Mouse (Mus musculus): ENCODE measurements around the gene Flii. TPM values are rescaled to one million over a fixed set of nuclear protein-coding genes. Genes with fewer than 3 reads are reported as not detected.

Gene Flii
- polyA plus RNA-seq, 1 experiment from 2014 or later = 51.1 TPM

- WGBS = 83% methylated on average over 9 of the region's 9 CpGs
- DNase-seq (ENCODE audit: low spot score) = no peak
- H3K9me3 ChIP-seq (ENCODE audit: control insufficient read depth, low read length) = no peaks in the 10 kb centered on the region
- ATAC-seq (ENCODE audit: low FRiP score, low TSS enrichment) = no peak
- peaks cover 3% of the 10 kb centered on the region; the same call in 1 of the 2 replicates for H3K36me3 ChIP-seq (ENCODE audit: control insufficient read depth, insufficient read depth, low read length)
- no peaks in the 10 kb centered on the region for H3K27me3 ChIP-seq (ENCODE audit: control insufficient read depth, insufficient read depth, low read length)
- no peak overlapping the region for H3K27ac ChIP-seq (replicated peaks)
- H3K4me3 ChIP-seq (ENCODE audit: low read depth, low read length) = no peak overlapping the region
- TF ChIP-seq CTCF (IDR thresholded peaks at IDR 0.05; ENCODE audit: low read depth) (no peak), EP300 (optimal IDR thresholded peaks at IDR 0.05) (no peak)
- no peaks in the 10 kb centered on the region; the same call in 1 of the 2 replicates for H3K4me1 ChIP-seq (replicated peaks; ENCODE audit: control insufficient read depth, insufficient read depth)
- H3K9ac ChIP-seq (ENCODE audit: low read length) = no peak overlapping the region
- no peak overlapping the region for H3K4me2 ChIP-seq (replicated peaks; ENCODE audit: low read depth)
Observed at GRCm38 (mm10) chr11:60730169-60730568, 3.1 kb upstream of the Flii start.

- H3K9me3 ChIP-seq (ENCODE audit: control insufficient read depth, low read length) = no peaks in the 10 kb centered on the region
- peaks cover 8% of the 10 kb centered on the region for H3K36me3 ChIP-seq (ENCODE audit: control insufficient read depth, insufficient read depth, low read length)
- TF ChIP-seq EP300 (optimal IDR thresholded peaks at IDR 0.05) (no peak), CTCF (IDR thresholded peaks at IDR 0.05; ENCODE audit: low read depth) (no peak)
- H3K27me3 ChIP-seq (ENCODE audit: control insufficient read depth, insufficient read depth, low read length) = no peaks in the 10 kb centered on the region
- H3K4me1 ChIP-seq (replicated peaks; ENCODE audit: control insufficient read depth, insufficient read depth) = no peaks in the 10 kb centered on the region; the same call in 1 of the 2 replicates
- DNase-seq (ENCODE audit: low spot score) (no peak), ATAC-seq (ENCODE audit: low FRiP score, low TSS enrichment) (no peak)
- WGBS = 61% methylated on average over 6 of the region's 6 CpGs
- H3K4me2 ChIP-seq (replicated peaks; ENCODE audit: low read depth) = peak overlapping the region; percentile 71
- H3K4me3 ChIP-seq (ENCODE audit: low read depth, low read length) = 0 out of 2 replicates have a peak overlapping the region, but pooled peaks have one; percentile 85
- H3K27ac ChIP-seq (replicated peaks) = peak overlapping the region; percentile 92; the same call in 1 of the 2 replicates
- no peak overlapping the region for H3K9ac ChIP-seq (ENCODE audit: low read length)
Observed at GRCm38 (mm10) chr11:60729217-60729641, 2.2 kb upstream of the Flii start.

GRCm38 (mm10) chr11:60728260-60728761, 1.2 kb upstream of the Flii start, which contains the start of gene Mief2:
Gene Mief2 (plus strand): TSS chr11:60728398.
- TF ChIP-seq CTCF (IDR thresholded peaks at IDR 0.05; ENCODE audit: low read depth) (0 out of 2 replicates have a peak, but pooled peaks have one; percentile 3), EP300 (optimal IDR thresholded peaks at IDR 0.05) (no peak)
- peak within 1 kb of the TSS; percentile 92 for H3K9ac ChIP-seq (ENCODE audit: low read length)
- H3K4me2 ChIP-seq (replicated peaks; ENCODE audit: low read depth) = peak within 1 kb of the TSS; percentile 71
- peak within 1 kb of the TSS; percentile 92 for H3K27ac ChIP-seq (replicated peaks)
- H3K4me3 ChIP-seq (ENCODE audit: low read depth, low read length) = peak within 1 kb of the TSS; percentile 85
- WGBS = under 1% methylated on average over 44 of the region's 44 CpGs
- peak; percentile 96 for DNase-seq (ENCODE audit: low spot score)
- peak; percentile 92 for ATAC-seq (ENCODE audit: low FRiP score, low TSS enrichment)
- H3K4me1 ChIP-seq (replicated peaks; ENCODE audit: control insufficient read depth, insufficient read depth) = no peaks in the 10 kb centered on the region; the same call in 1 of the 2 replicates
- H3K36me3 ChIP-seq (ENCODE audit: control insufficient read depth, insufficient read depth, low read length) = peaks cover 16% of the 10 kb centered on the region
- no peaks in the 10 kb centered on the region for H3K27me3 ChIP-seq (ENCODE audit: control insufficient read depth, insufficient read depth, low read length)
- H3K9me3 ChIP-seq (ENCODE audit: control insufficient read depth, low read length) = no peaks in the 10 kb centered on the region

GRCm38 (mm10) chr11:60727392-60728140, 503 bp upstream of the Flii start:
- Histone ChIP-seq H3K27me3 (ENCODE audit: control insufficient read depth, insufficient read depth, low read length) (no peaks in the 10 kb centered on the region), H3K9me3 (ENCODE audit: control insufficient read depth, low read length) (no peaks in the 10 kb centered on the region), H3K27ac (replicated peaks) (peak overlapping the region; percentile 92), H3K9ac (ENCODE audit: low read length) (peak overlapping the region; percentile 92), H3K36me3 (ENCODE audit: control insufficient read depth, insufficient read depth, low read length) (peaks cover 20% of the 10 kb centered on the region), H3K4me2 (replicated peaks; ENCODE audit: low read depth) (peak overlapping the region; percentile 71), H3K4me3 (ENCODE audit: low read depth, low read length) (peak overlapping the region; percentile 85), H3K4me1 (replicated peaks; ENCODE audit: control insufficient read depth, insufficient read depth) (no peaks in the 10 kb centered on the region; the same call in 1 of the 2 replicates)
- WGBS = 2% methylated on average over 12 of the region's 12 CpGs
- DNase-seq (ENCODE audit: low spot score) = no peak
- ATAC-seq (ENCODE audit: low FRiP score, low TSS enrichment) = peak; percentile 1; the same call in 1 of the 2 replicates
- TF ChIP-seq CTCF (IDR thresholded peaks at IDR 0.05; ENCODE audit: low read depth) (no peak), EP300 (optimal IDR thresholded peaks at IDR 0.05) (no peak)

GRCm38 (mm10) chr11:60719263-60719662, 7.8 kb downstream of the Flii start:
- DNase-seq (ENCODE audit: low spot score) (no peak), ATAC-seq (ENCODE audit: low FRiP score, low TSS enrichment) (no peak)
- H3K36me3 ChIP-seq (ENCODE audit: control insufficient read depth, insufficient read depth, low read length) = peaks cover 72% of the 10 kb centered on the region
- no peak overlapping the region for H3K27ac ChIP-seq (replicated peaks)
- no peaks in the 10 kb centered on the region for H3K9me3 ChIP-seq (ENCODE audit: control insufficient read depth, low read length)
- no peaks in the 10 kb centered on the region for H3K27me3 ChIP-seq (ENCODE audit: control insufficient read depth, insufficient read depth, low read length)
- H3K9ac ChIP-seq (ENCODE audit: low read length) = no peak overlapping the region
- H3K4me3 ChIP-seq (ENCODE audit: low read depth, low read length) = no peak overlapping the region
- TF ChIP-seq CTCF (IDR thresholded peaks at IDR 0.05; ENCODE audit: low read depth) (no peak), EP300 (optimal IDR thresholded peaks at IDR 0.05) (no peak)
- no peaks in the 10 kb centered on the region for H3K4me1 ChIP-seq (replicated peaks; ENCODE audit: control insufficient read depth, insufficient read depth)
- H3K4me2 ChIP-seq (replicated peaks; ENCODE audit: low read depth) = no peak overlapping the region
- WGBS = 46% methylated on average over 5 of the region's 5 CpGs

- Histone ChIP-seq H3K27ac (replicated peaks) (no peak overlapping the region), H3K4me3 (ENCODE audit: low read depth, low read length) (no peak overlapping the region), H3K9me3 (ENCODE audit: control insufficient read depth, low read length) (no peaks in the 10 kb centered on the region), H3K9ac (ENCODE audit: low read length) (no peak overlapping the region), H3K4me2 (replicated peaks; ENCODE audit: low read depth) (no peak overlapping the region), H3K27me3 (ENCODE audit: control insufficient read depth, insufficient read depth, low read length) (no peaks in the 10 kb centered on the region), H3K4me1 (replicated peaks; ENCODE audit: control insufficient read depth, insufficient read depth) (no peaks in the 10 kb centered on the region), H3K36me3 (ENCODE audit: control insufficient read depth, insufficient read depth, low read length) (peaks cover 80% of the 10 kb centered on the region)
- ATAC-seq (ENCODE audit: low FRiP score, low TSS enrichment) (no peak), DNase-seq (ENCODE audit: low spot score) (no peak)
- WGBS = 85% methylated on average over 5 of the region's 5 CpGs
- TF ChIP-seq EP300 (optimal IDR thresholded peaks at IDR 0.05) (no peak), CTCF (IDR thresholded peaks at IDR 0.05; ENCODE audit: low read depth) (no peak)
Observed at GRCm38 (mm10) chr11:60715833-60716232, 11.2 kb downstream of the Flii start.
